Mouse (Mus musculus): ENCODE measurements around the gene Cd3eap.

The Cd3eap gene

GRCm38 (mm10) chr7:19359299-19359891 lies at the start of gene Cd3eap, which contains the start of gene Ppp1r13l:
Gene Cd3eap, minus strand, starts transcription at chr7:19359483.
Gene Ppp1r13l, plus strand, starts transcription at chr7:19359749.
- peak; percentile 83 for DNase-seq

GRCm38 (mm10) chr7:19405417-19405816 lies 46.1 kb upstream of the Cd3eap start:
- DNase-seq = peak; percentile 79

DNA sequence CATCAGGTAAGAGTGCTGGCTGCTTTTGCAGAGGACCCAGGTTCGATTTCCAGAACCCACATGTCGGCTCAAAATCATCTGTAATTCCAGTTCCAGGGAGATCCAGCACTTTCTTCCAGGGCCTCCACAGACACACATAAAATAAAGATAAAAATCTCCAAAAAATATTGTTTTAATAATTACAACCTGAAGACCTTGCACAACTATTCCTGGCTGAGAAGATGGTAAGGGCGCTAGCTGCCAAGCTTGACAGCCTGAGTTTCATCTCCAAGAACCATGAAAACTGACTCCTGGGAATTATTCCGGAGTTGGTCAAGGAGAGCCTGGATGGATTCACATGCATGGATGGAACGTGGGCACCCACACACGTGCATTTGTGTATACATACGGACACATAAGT lies 45.2 kb upstream of the Cd3eap start, which contains the start of gene Ckm:
Gene Ckm, plus strand, starts transcription at position 301 of the 400 bp plus-strand sequence.
- DNase-seq = no peak

- peak; percentile 85 for DNase-seq
Measured at GRCm38 (mm10) chr7:19403731-19404296, 44.5 kb upstream of the Cd3eap start, which contains the start of gene Klc3. Gene Klc3, minus strand, starts transcription at chr7:19404104.

DNA sequence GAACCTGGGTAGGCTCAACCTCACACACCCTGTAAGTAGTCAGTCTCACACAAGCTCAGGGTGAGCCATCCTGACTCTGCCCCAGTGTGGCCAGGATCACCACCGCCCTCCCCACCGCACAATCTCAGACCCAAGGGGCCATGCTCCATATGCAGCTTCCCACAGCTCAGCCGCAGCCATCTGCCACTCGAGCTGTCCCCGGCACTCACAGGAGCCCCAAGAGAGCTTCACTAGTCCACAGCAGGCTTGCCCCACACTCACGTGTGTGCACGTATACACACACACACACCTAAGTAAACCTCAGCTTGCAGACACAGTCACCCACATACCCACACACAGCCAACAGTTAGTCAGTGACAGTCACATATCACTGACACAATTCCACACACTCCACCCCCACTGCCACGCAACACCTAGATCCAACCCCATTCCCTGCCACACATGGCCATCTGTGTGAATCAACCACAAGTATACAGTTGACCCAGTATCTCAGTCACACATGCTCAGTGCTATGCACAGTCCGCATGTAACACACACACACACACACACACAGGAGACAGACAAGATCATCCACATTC lies 43.3 kb upstream of the Cd3eap start:
- DNase-seq = no peak

GRCm38 (mm10) chr7:19400946-19401345 lies 41.7 kb upstream of the Cd3eap start:
- DNase-seq = no peak

DNA sequence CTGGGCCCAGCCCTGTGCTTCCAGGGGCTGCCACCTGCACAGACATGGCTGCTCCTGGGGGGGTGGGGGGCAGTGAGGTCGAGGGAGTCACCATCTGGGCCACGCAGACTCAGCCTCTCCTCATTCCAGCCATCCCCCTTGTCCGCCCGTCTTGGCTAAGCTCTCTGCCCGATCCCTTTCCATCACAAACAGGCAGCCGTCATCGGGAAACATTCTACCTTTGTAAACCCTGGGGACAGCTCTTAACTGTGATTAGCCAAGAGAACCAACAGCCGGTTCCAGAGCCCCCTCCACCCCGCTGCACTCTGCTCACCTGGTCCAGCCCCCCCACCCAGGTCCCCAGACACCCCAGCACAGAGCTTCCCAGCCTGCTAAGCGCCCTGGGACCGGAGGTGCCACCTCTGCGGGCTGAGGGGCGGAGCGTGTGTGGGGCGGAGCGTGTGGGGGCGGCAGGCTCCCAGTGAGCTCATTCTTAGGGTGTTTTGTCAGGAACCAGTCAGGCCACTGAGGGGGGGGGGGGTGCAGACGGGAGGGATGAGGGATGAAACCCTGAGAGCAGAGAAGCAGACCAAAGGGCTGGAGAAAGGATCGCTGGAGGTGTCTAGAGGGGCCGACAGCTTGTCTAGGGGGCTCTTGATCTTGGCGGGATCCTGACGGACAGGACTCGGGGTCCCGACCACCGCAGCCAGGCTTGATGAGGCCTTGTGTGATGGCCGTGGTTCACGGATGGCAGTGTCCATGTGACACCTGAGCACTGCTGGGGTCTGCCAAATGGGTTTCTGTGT lies 40.4 kb upstream of the Cd3eap start:
- peak; percentile 60 for DNase-seq

DNA sequence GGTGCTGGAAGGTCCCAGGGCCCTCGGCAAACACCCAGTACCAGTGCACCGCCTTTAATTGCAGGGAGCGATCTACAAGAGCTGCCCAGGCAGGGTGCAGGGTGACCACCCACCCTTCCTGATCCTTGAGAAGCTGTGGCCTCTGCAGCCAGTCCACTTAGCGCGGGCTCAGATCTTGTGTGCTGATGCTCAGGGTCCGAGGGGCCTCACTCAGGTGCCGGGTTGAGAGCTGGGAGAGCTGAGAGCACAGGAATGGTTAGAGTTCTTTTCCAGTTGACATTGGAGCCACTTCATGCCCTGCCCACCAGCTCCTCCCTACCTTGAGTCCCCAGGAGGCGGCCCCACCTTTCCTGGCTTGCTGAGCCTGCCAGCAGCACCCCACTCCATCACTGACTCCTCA lies 35.2 kb upstream of the Cd3eap start:
- no peak for DNase-seq

GRCm38 (mm10) chr7:19388699-19389413 lies 29.6 kb upstream of the Cd3eap start:
- no peak for DNase-seq

DNA sequence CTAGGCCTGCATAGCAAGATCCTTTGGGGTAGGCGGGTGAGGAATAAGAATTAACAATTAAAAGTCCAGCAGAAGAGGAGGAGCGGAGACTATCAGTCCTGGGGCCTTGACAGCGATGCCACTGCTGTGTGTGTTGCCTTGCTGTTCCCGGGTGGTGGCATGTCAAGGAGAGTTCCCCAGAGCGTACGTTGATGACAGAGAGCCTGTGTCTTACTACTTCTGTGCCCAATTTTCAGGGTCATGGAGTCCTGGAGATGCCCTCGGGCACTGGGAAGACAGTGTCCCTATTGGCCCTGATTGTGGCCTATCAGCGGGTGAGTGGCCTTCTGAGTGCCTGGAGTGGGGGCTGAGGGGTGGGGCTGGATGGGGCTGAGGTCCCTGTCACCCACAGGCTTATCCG lies 24.4 kb upstream of the Cd3eap start:
- no peak for DNase-seq

DNA sequence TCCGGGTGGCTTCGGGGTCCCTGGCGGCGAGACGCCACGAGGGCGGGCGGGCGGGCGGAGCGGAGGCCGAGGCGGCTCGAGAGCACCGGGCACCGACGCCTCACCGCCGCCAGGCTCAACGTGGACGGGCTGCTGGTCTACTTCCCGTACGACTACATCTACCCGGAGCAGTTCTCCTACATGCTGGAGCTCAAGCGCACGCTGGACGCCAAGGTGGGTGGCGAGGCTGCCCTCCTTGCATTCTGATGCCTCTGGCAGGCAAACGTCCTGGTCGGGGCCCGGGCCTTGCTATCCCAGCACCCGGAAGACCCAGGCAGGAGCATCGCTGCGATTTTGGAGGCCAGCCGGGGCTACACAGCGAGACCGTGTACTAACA lies 22.9 kb upstream of the Cd3eap start:
- no peak for DNase-seq

- DNase-seq = peak; percentile 99
Measured at GRCm38 (mm10) chr7:19381377-19382165, 22.3 kb upstream of the Cd3eap start, which contains the start of gene Ercc2. Gene Ercc2, plus strand, starts transcription at chr7:19382010.

DNA sequence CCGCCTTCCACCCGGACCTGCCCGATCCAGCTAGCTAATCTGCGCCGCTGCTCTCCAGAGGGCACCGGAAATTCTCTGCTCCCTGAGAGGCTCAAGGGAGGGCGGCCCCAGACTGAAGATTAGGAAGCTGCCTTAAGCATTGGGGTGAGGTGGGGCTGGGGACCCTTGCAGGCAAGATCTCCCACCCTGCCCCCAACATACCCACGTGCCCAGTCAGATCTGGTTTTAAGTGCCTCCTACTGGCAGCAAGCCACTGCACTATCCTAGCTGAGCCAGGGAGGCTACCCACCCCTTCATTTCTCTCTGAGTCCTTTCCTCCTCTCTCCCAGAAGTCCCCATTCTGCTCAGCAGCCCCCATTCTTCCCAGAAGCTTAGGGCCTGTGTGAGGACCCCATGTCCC lies 18.8 kb upstream of the Cd3eap start:
- DNase-seq = no peak

- no peak for DNase-seq
Measured at GRCm38 (mm10) chr7:19376019-19376418, 16.7 kb upstream of the Cd3eap start.

DNA sequence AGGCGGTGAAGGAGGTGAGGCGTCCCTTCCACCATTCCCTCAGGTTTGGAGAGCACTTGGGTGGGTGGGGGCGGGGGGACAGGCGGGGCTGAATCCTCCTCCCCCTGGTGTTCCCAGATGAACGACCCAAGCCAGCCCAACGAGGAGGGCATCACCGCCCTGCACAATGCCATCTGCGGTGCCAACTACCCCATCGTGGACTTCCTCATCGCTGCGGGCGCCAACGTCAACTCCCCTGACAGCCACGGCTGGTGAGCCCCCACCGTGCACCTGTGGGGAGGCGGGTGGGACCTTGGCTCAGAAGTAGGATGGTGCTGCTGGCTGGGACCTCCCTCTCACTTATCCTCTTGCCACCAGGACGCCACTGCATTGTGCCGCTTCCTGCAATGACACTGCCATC lies 16.1 kb upstream of the Cd3eap start:
- no peak for DNase-seq

DNA sequence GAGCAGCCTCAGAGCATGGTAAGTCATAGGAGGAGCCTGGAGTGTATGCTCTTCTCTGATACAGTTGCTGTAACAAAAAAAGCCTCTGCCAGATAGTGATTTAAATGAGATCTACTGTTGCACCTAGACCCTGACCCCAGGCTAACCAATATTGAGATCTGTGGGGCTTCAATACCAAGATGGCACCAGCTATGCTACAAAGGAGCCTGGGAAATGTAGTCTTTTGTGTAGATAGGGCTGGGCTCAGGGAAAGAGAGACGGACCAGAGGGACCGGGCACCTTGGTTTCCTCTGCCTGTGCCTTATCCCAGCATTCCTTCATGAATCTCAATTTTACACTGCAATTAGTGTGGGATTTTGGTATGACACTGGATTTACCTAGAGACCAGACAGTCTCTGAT lies 14.1 kb upstream of the Cd3eap start:
- no peak for DNase-seq

GRCm38 (mm10) chr7:19369823-19370425 lies 10.6 kb upstream of the Cd3eap start:
- DNase-seq = peak; percentile 49

DNA sequence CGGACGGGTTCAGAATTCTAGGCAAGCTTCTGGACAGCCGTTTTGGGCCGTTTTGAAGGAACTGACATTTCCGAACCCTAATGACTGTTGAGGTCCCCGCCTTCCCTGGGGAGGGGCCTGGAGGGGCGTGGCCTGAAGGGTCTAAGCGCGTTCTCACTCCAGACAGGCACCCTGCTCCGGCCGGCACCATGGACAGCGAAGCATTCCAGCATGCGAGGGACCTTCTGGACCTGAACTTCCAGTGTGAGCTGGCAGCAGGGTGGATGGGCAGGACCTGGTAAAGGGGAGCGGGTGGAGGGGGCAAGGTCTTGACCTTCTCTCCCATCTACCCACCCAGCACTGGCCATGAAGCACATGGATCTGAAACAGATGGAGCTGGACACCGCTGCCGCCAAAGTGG lies 9.1 kb upstream of the Cd3eap start:
- DNase-seq = peak; percentile 55

- no peak for DNase-seq
Measured at GRCm38 (mm10) chr7:19365376-19365775, 6.1 kb upstream of the Cd3eap start.

DNA sequence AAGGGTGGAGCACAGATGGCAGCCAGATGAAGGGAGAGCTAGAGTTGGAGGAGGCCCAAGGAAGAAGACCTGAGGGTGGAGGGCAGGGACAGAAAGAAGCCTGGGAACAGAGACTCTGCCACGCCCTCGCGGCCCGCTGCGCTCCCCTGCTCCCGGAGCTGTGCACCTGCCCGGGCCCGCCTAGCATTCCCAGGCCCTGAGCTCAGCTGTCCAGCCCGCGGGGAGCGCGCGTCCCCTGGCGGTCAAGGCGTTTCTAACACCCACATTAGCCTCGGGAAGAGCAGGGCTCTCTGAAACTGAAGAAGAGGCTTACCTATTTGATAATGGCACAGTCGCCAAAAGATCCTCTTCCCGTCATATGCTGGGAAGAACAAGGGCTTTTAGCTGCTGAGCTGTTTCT lies 4.6 kb upstream of the Cd3eap start:
- peak; percentile 78 for DNase-seq

- no peak for DNase-seq
Measured at GRCm38 (mm10) chr7:19362276-19362675, 3.0 kb upstream of the Cd3eap start.

- peak; percentile 89 for DNase-seq
Measured at GRCm38 (mm10) chr7:19361720-19362119, 2.4 kb upstream of the Cd3eap start.

Data from liver (tissue).